Mouse (Mus musculus): ENCODE data around the gene Cdhr3.
"Not testable (repeated sequence)": the region's sequence is repeated elsewhere in the genome, so short reads cannot be mapped to it uniquely, and the experiment has no call there.

Gene Cdhr3

GRCm38 (mm10) chr12:33005858-33006257, 86.8 kb downstream of the Cdhr3 start:
- DNase-seq (ENCODE audit: low read depth, low spot score): no peak

- DNase-seq (ENCODE audit: low read depth, low spot score): no peak
Observed at GRCm38 (mm10) chr12:33003339-33003965, 89.2 kb downstream of the Cdhr3 start.

GRCm38 (mm10) chr12:33000402-33000801, 92.3 kb downstream of the Cdhr3 start:
- DNase-seq (ENCODE audit: low read depth, low spot score): no peak

- DNase-seq (ENCODE audit: low read depth, low spot score): not testable (repeated sequence)
Observed at GRCm38 (mm10) chr12:32999778-33000177, 92.9 kb downstream of the Cdhr3 start.

- no peak for DNase-seq (ENCODE audit: low read depth, low spot score)
Observed at GRCm38 (mm10) chr12:32998766-32999165, 93.9 kb downstream of the Cdhr3 start.

GRCm38 (mm10) chr12:32995081-32995834, 97.4 kb downstream of the Cdhr3 start:
- DNase-seq (ENCODE audit: low read depth, low spot score): peak; percentile 12

- no peak for DNase-seq (ENCODE audit: low read depth, low spot score)
Observed at GRCm38 (mm10) chr12:32994081-32994480, 98.6 kb downstream of the Cdhr3 start.

GRCm38 (mm10) chr12:32989731-32990130, 102.9 kb downstream of the Cdhr3 start:
- peak; percentile 64 for DNase-seq (ENCODE audit: low read depth, low spot score)

GRCm38 (mm10) chr12:32986284-32986683, 106.4 kb downstream of the Cdhr3 start:
- no peak for DNase-seq (ENCODE audit: low read depth, low spot score)
